Mouse (Mus musculus): ENCODE data around the gene Gtf2a1l. TPM values are rescaled to one million over a fixed set of nuclear protein-coding genes. Genes with fewer than 3 reads are reported as not detected.

The Gtf2a1l gene
- polyA plus RNA-seq, 1 experiment = not detected

GRCm38 (mm10) chr17:88755776-88756175 is 87.3 kb downstream of the Gtf2a1l start:
- Histone ChIP-seq H3K4me2 (ENCODE audit: low read depth) (no peak overlapping the region), H3K79me2 (ENCODE audit: control insufficient read depth, insufficient read depth) (no peaks in the 10 kb centered on the region), H3K4me3 (no peak overlapping the region), H3ac (ENCODE audit: control insufficient read depth, insufficient read length) (no peak overlapping the region), H3K36me3 (ENCODE audit: control insufficient read depth, insufficient read depth) (no peaks in the 10 kb centered on the region), H3K27me3 (ENCODE audit: control insufficient read depth, insufficient read depth, insufficient read length) (no peaks in the 10 kb centered on the region)
- no peak for TF ChIP-seq POLR2A (IDR thresholded peaks at IDR 0.05; ENCODE audit: insufficient read length, low read depth)

GRCm38 (mm10) chr17:88758003-88758437 is 89.6 kb downstream of the Gtf2a1l start:
- Histone ChIP-seq H3ac (ENCODE audit: control insufficient read depth, insufficient read length) (no peak overlapping the region), H3K79me2 (ENCODE audit: control insufficient read depth, insufficient read depth) (no peaks in the 10 kb centered on the region), H3K4me2 (ENCODE audit: low read depth) (no peak overlapping the region), H3K36me3 (ENCODE audit: control insufficient read depth, insufficient read depth) (no peaks in the 10 kb centered on the region), H3K27me3 (ENCODE audit: control insufficient read depth, insufficient read depth, insufficient read length) (no peaks in the 10 kb centered on the region), H3K4me3 (no peak overlapping the region)
- no peak for TF ChIP-seq POLR2AphosphoS2 (IDR thresholded peaks at IDR 0.05; ENCODE audit: insufficient read length, low read depth)
- no peak for TF ChIP-seq MAX (IDR thresholded peaks at IDR 0.05; ENCODE audit: low read depth)
- no peak for TF ChIP-seq POLR2A (IDR thresholded peaks at IDR 0.05; ENCODE audit: insufficient read length, low read depth)

DNA sequence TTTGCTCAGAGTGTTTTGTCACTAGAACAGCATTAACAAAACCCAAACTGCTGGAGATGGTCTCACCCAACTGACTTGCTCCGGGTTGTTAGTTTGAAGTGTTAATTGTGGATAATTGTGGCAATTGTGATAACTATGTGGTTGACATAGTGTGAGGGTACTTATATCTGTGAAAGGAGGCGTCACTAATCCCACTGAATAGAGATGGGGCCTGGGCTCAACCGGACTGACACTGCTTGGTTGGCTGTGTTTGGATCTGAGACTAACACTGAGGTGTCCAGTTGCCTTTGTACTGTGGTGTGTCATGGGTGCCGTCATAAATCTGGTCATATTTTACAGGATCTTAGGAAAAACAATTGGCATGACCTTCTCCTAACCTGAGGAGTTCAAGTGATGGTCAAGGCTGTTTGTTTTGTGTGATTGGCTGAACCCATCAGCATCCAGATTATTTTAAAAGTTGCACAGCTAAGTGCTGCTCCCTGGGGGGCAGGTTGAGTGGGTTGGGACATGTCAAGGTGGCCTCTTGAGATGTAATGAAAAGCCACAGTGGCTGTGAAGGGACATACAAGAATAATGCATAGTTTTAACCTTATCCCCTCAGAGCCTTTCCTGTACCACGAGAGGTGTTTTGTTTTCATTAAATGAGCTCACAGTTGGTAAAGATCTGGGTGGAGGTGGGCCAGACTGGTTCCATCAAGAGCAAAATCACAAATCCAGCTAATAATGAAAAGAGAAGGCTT is 95.1 kb downstream of the Gtf2a1l start:
- Histone ChIP-seq H3K4me2 (ENCODE audit: low read depth) (no peak overlapping the region), H3K4me3 (no peak overlapping the region), H3K79me2 (ENCODE audit: control insufficient read depth, insufficient read depth) (no peaks in the 10 kb centered on the region), H3K27me3 (ENCODE audit: control insufficient read depth, insufficient read depth, insufficient read length) (no peaks in the 10 kb centered on the region), H3K36me3 (ENCODE audit: control insufficient read depth, insufficient read depth) (no peaks in the 10 kb centered on the region), H3ac (ENCODE audit: control insufficient read depth, insufficient read length) (no peak overlapping the region)
- TF ChIP-seq POLR2A (IDR thresholded peaks at IDR 0.05; ENCODE audit: insufficient read length, low read depth) (no peak), POLR2AphosphoS2 (IDR thresholded peaks at IDR 0.05; ENCODE audit: insufficient read length, low read depth) (no peak), REST (IDR thresholded peaks at IDR 0.05; ENCODE audit: insufficient read depth, insufficient read length) (no peak), SRF (IDR thresholded peaks at IDR 0.05; ENCODE audit: control insufficient read depth, insufficient read length, low read depth) (no peak), CEBPB (IDR thresholded peaks at IDR 0.05; ENCODE audit: insufficient read depth, poor library complexity, severe bottlenecking) (no peak), USF1 (IDR thresholded peaks at IDR 0.05; ENCODE audit: low read depth) (no peak), E2F4 (IDR thresholded peaks at IDR 0.05; ENCODE audit: insufficient read depth) (no peak), MAX (IDR thresholded peaks at IDR 0.05; ENCODE audit: low read depth) (no peak), TCF12 (IDR thresholded peaks at IDR 0.05; ENCODE audit: insufficient read depth, poor library complexity, severe bottlenecking) (no peak), MYOD1 (IDR thresholded peaks at IDR 0.05; ENCODE audit: control insufficient read depth in 1 of 3, insufficient read length in 2 of 3, low read depth in 2 of 3) (no peak), TCF3 (IDR thresholded peaks at IDR 0.05; ENCODE audit: insufficient read length, low read depth) (no peak)

GRCm38 (mm10) chr17:88764136-88764485 is 95.7 kb downstream of the Gtf2a1l start:
- Histone ChIP-seq H3K36me3 (ENCODE audit: control insufficient read depth, insufficient read depth) (no peaks in the 10 kb centered on the region), H3K4me3 (no peak overlapping the region), H3ac (ENCODE audit: control insufficient read depth, insufficient read length) (no peak overlapping the region), H3K27me3 (ENCODE audit: control insufficient read depth, insufficient read depth, insufficient read length) (no peaks in the 10 kb centered on the region), H3K79me2 (ENCODE audit: control insufficient read depth, insufficient read depth) (no peaks in the 10 kb centered on the region), H3K4me2 (ENCODE audit: low read depth) (no peak overlapping the region)
- no peak for TF ChIP-seq TCF3 (IDR thresholded peaks at IDR 0.05; ENCODE audit: insufficient read length, low read depth)
- no peak for TF ChIP-seq E2F4 (IDR thresholded peaks at IDR 0.05; ENCODE audit: insufficient read depth)
- no peak for TF ChIP-seq MAX (IDR thresholded peaks at IDR 0.05; ENCODE audit: low read depth)
- TF ChIP-seq USF1 (IDR thresholded peaks at IDR 0.05; ENCODE audit: low read depth) = no peak
- no peak for TF ChIP-seq REST (IDR thresholded peaks at IDR 0.05; ENCODE audit: insufficient read depth, insufficient read length)
- no peak for TF ChIP-seq POLR2AphosphoS2 (IDR thresholded peaks at IDR 0.05; ENCODE audit: insufficient read length, low read depth)
- TF ChIP-seq MYOG (IDR thresholded peaks at IDR 0.05; ENCODE audit: control insufficient read depth in 1 of 3, insufficient read depth in 1 of 3, insufficient read length in 2 of 3, low read depth in 2 of 3) = no peak
- TF ChIP-seq CEBPB (IDR thresholded peaks at IDR 0.05; ENCODE audit: insufficient read depth, poor library complexity, severe bottlenecking) = no peak
- TF ChIP-seq SRF (IDR thresholded peaks at IDR 0.05; ENCODE audit: control insufficient read depth, insufficient read length, low read depth) = no peak
- TF ChIP-seq POLR2A (IDR thresholded peaks at IDR 0.05; ENCODE audit: insufficient read length, low read depth) = no peak
- TF ChIP-seq MYOD1 (IDR thresholded peaks at IDR 0.05; ENCODE audit: control insufficient read depth in 1 of 3, insufficient read length in 2 of 3, low read depth in 2 of 3) = no peak
- no peak for TF ChIP-seq TCF12 (IDR thresholded peaks at IDR 0.05; ENCODE audit: insufficient read depth, poor library complexity, severe bottlenecking)

Other genes with a start within 250 kb of the Gtf2a1l start
- 4.3 TPM for gene Foxn2, start 227.9 kb upstream of the Gtf2a1l start, polyA plus RNA-seq (2012; fragmentation: generic; extraction: Trizol)
- gene Ppp1r21, start 138.5 kb upstream of the Gtf2a1l start, polyA plus RNA-seq (2012; fragmentation: generic; extraction: Trizol) = 11.5 TPM
- gene Ston1, start 71.0 kb upstream of the Gtf2a1l start, polyA plus RNA-seq (2012; fragmentation: generic; extraction: Trizol) = 16.6 TPM
- not detected for gene Lhcgr, start 123.3 kb downstream of the Gtf2a1l start, polyA plus RNA-seq (2012; fragmentation: generic; extraction: Trizol)